In genomic region chr14:28331108-28331507, GRCm38 (mm10) we compare ENCODE assay signal across 28 mouse cellular contexts.
"Had no signal": no experiment of that assay in that cellular context is flagged by ENCODE, and none has a peak within 500 bp of the region (broad histone marks: within the 10 kb centered on the region; RNA-seq: fewer than 3 reads in every experiment).

No protein-coding gene starts in this region.

- H3K27me3 ChIP-seq: embryonic facial prominence, embryonic 12.5 days; embryonic facial prominence, embryonic 13.5 days; embryonic facial prominence, embryonic 15.5 days; forebrain, embryonic 12.5 days; forebrain, embryonic 13.5 days; forebrain, embryonic 15.5 days had no signal

- ATAC-seq: forebrain, embryonic 13.5 days; forebrain, embryonic 14.5 days; forebrain, embryonic 15.5 days; forebrain, embryonic 16.5 days; forebrain, postnatal 0 days had no signal

- H3K4me2 ChIP-seq: embryonic facial prominence, embryonic 12.5 days; embryonic facial prominence, embryonic 13.5 days; embryonic facial prominence, embryonic 15.5 days; forebrain, embryonic 12.5 days; forebrain, embryonic 13.5 days; forebrain, embryonic 15.5 days had no signal

- H3K36me3 ChIP-seq: embryonic facial prominence, embryonic 10.5 days; embryonic facial prominence, embryonic 12.5 days; embryonic facial prominence, embryonic 13.5 days; embryonic facial prominence, embryonic 15.5 days; forebrain, embryonic 10.5 days; forebrain, embryonic 12.5 days; forebrain, embryonic 15.5 days had no signal

- H3K9me3 ChIP-seq: embryonic facial prominence, embryonic 10.5 days; embryonic facial prominence, embryonic 12.5 days; embryonic facial prominence, embryonic 13.5 days; embryonic facial prominence, embryonic 15.5 days; forebrain, embryonic 10.5 days; forebrain, embryonic 12.5 days; forebrain, embryonic 13.5 days; forebrain, embryonic 15.5 days had no signal

- H3K9ac ChIP-seq: embryonic facial prominence, embryonic 12.5 days; embryonic facial prominence, embryonic 13.5 days; embryonic facial prominence, embryonic 15.5 days; forebrain, embryonic 12.5 days; forebrain, embryonic 13.5 days; forebrain, embryonic 15.5 days; forebrain, postnatal 0 days had no signal

- H3K27ac ChIP-seq: embryonic facial prominence, embryonic 12.5 days; embryonic facial prominence, embryonic 15.5 days; forebrain, embryonic 10.5 days; forebrain, embryonic 12.5 days; forebrain, embryonic 13.5 days; forebrain, embryonic 15.5 days; gastrocnemius, adult 2 months; heart, adult 2 months had no signal

- H3K4me3 ChIP-seq: embryonic facial prominence, embryonic 10.5 days; embryonic facial prominence, embryonic 12.5 days; embryonic facial prominence, embryonic 13.5 days; embryonic facial prominence, embryonic 15.5 days; erythroblast, embryonic 14.5 days; forebrain, embryonic 10.5 days; forebrain, embryonic 12.5 days; forebrain, embryonic 13.5 days; forebrain, embryonic 15.5 days; gastrocnemius, adult 2 months; heart, adult 2 months had no signal

- DNase-seq: cerebellum, adult 2 months; cerebellum, adult 8-10 months; cerebellum, adult 9-10 months; cerebellum, adult 9-11 months; cerebellum, postnatal 10 days; cerebellum, postnatal 14 days; cerebellum, postnatal 25 days; cerebellum, postnatal 36 days; embryo, embryonic 11 days; forebrain, postnatal 0 days; gastrocnemius, adult 2 months; gastrocnemius, postnatal 10 days; gastrocnemius, postnatal 14 days; gastrocnemius, postnatal 25 days; gastrocnemius, postnatal 36 days; heart, adult 18-20 months; heart, adult 2 months had no signal
